ENCODE assay signal across 7 mouse cellular contexts in the genomic region with DNA sequence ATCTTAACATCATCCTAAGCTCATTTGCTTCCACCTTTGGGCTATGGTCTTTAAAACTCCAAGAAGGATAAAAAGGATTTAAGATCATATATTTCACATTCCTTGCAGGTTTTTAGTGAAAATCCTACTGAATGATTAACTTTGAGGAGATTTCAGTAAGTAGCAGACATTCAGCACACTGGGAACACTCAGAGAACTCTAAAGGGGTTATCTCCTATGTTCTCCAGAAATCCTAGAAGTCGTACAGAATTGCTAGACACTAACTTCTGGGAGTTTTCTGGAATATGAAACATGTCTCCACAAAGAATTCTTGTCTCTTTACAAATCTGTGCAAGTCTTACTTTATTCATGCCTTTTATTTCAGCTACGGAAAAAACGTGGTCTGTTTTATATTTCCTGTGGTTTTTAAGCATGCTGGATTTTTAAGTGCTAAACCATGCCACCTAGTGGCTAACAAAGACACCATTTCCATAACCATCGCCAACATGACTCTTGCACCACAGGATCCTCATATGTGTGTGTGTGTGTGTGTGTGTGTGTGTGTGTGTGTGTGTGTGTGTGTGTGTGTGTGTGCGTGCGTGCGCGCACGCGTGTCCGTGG. TPM values are rescaled to one million over a fixed set of nuclear protein-coding genes. Genes with fewer than 3 reads are reported as not detected.
DNase-seq lines count a peak whose midpoint lies in the region; ATAC-seq and TF ChIP-seq lines count a peak whose summit lies in the region.

No protein-coding gene starts in this region.

- DNase-seq in lung, embryonic 14.5 days, result peak; percentile 90
- DNase-seq in lung, adult 18-20 months, result no peak
- DNase-seq in c-Kit-positive CD71-positive TER-119-positive erythroid progenitor cells, embryonic 14.5 days (ENCODE audit: low spot score), result peak; percentile 1
- DNase-seq in limb, embryonic 14.5 days (ENCODE audit: low spot score), result peak; percentile 86
- DNase-seq in retina, embryonic 14.5 days (ENCODE audit: low spot score), result peak; percentile 75
- DNase-seq in spleen, postnatal 4 days (ENCODE audit: low spot score in 2 of 2), result no peak

- peak; percentile 78 for TF ChIP-seq CTCF in lung, embryonic 14.5 days (IDR thresholded peaks at IDR 0.05; ENCODE audit: low read depth)

- no peaks in the 10 kb centered on the region for H3K27me3 ChIP-seq in lung, embryonic 14.5 days (ENCODE audit: insufficient read depth, low read length)
- H3K27me3 ChIP-seq in heart, embryonic 13.5 days (replicated peaks), result no peaks in the 10 kb centered on the region
- H3K27me3 ChIP-seq in limb, embryonic 14.5 days (ENCODE audit: control insufficient read depth, insufficient read depth, low read length), result no peaks in the 10 kb centered on the region

- peak overlapping the region; percentile 66 for H3K4me2 ChIP-seq in lung, embryonic 14.5 days
- peak overlapping the region; percentile 65 for H3K4me2 ChIP-seq in heart, embryonic 13.5 days
- peak overlapping the region; percentile 45 for H3K4me2 ChIP-seq in limb, embryonic 14.5 days (replicated peaks; ENCODE audit: low read depth, low read length, severe bottlenecking)

- H3K4me3 ChIP-seq in lung, embryonic 14.5 days (ENCODE audit: low read depth, low read length), result peak overlapping the region; percentile 53
- H3K4me3 ChIP-seq in heart, embryonic 13.5 days, result peak overlapping the region; percentile 50
- peak overlapping the region; percentile 53 for H3K4me3 ChIP-seq in limb, embryonic 14.5 days (replicated peaks; ENCODE audit: low read length)

- peak overlapping the region; percentile 57 for H3K9ac ChIP-seq in lung, embryonic 14.5 days
- H3K9ac ChIP-seq in heart, embryonic 13.5 days, result peak overlapping the region; percentile 76
- H3K9ac ChIP-seq in limb, embryonic 14.5 days (ENCODE audit: low read depth, low read length, severe bottlenecking), result peak overlapping the region; percentile 73

- WGBS in lung, embryonic 14.5 days, result 5% methylated on average over 11 of the region's 11 CpGs
- 2% methylated on average over 4 of the region's 11 CpGs for WGBS in heart, embryonic 13.5 days
- WGBS in limb, embryonic 14.5 days, result under 1% methylated on average over 4 of the region's 11 CpGs

- no peak for ATAC-seq in lung, embryonic 14.5 days (ENCODE audit: insufficient read depth)
- ATAC-seq in heart, embryonic 13.5 days (ENCODE audit: extremely low read depth, insufficient number of reproducible peaks, low FRiP score, low TSS enrichment), result no peak
- ATAC-seq in limb, embryonic 14.5 days (ENCODE audit: low FRiP score, low read depth), result peak; percentile 48

- H3K4me1 ChIP-seq in lung, embryonic 14.5 days (ENCODE audit: insufficient read depth), result no peaks in the 10 kb centered on the region; the same call in 1 of the 2 replicates
- H3K4me1 ChIP-seq in heart, embryonic 13.5 days, result peaks cover 11% of the 10 kb centered on the region; the same call in 1 of the 2 replicates
- H3K4me1 ChIP-seq in limb, embryonic 14.5 days (ENCODE audit: control insufficient read depth, insufficient read depth, low read length), result peaks cover 8% of the 10 kb centered on the region; the same call in 1 of the 2 replicates

- H3K9me3 ChIP-seq in lung, embryonic 14.5 days (ENCODE audit: low read depth, low read length), result no peaks in the 10 kb centered on the region
- no peaks in the 10 kb centered on the region for H3K9me3 ChIP-seq in heart, embryonic 13.5 days
- H3K9me3 ChIP-seq in limb, embryonic 14.5 days (ENCODE audit: control insufficient read depth, low read length), result no peaks in the 10 kb centered on the region

- peak overlapping the region; percentile 87 for H3K27ac ChIP-seq in lung, embryonic 14.5 days (ENCODE audit: low read depth)
- peak overlapping the region; percentile 81 for H3K27ac ChIP-seq in heart, embryonic 13.5 days (replicated peaks)
- H3K27ac ChIP-seq in limb, embryonic 14.5 days (replicated peaks; ENCODE audit: low read depth, low read length), result peak overlapping the region; percentile 98

- H3K36me3 ChIP-seq in lung, embryonic 14.5 days (ENCODE audit: insufficient read depth), result peaks cover 8% of the 10 kb centered on the region
- peaks cover 4% of the 10 kb centered on the region; the same call in 1 of the 2 replicates for H3K36me3 ChIP-seq in heart, embryonic 13.5 days
- peaks cover 14% of the 10 kb centered on the region; the same call in 1 of the 2 replicates for H3K36me3 ChIP-seq in limb, embryonic 14.5 days (ENCODE audit: control insufficient read depth, insufficient read depth, low read length)

- TF ChIP-seq POLR2A in limb, embryonic 14.5 days (IDR thresholded peaks at IDR 0.05; ENCODE audit: borderline replicate concordance, extremely low read depth, insufficient read depth, insufficient read length), result no peak

RNA-seq across cellular contexts. Expression of a gene that starts 2.5 kb away (rescaled TPM):
- polyA plus RNA-seq in lung, embryonic 14.5 days (2014; fragmentation: Nextera tagmentation; extraction: Ambion mirVana), result 1,504 and 1,512 TPM in 2 replicates
- 650 and 772 TPM in 2 replicates for polyA plus RNA-seq in heart, embryonic 13.5 days (2015; fragmentation: Nextera tagmentation; extraction: Ambion mirVana)
- polyA plus RNA-seq in limb, embryonic 14.5 days (2012; rRNA removed), result 1,105 and 1,514 TPM in 2 replicates
- 2,620 and 2,998 TPM in 2 replicates for polyA plus RNA-seq in limb, embryonic 14.5 days (2014; fragmentation: Nextera tagmentation; extraction: Ambion mirVana)

Comparison
In these comparisons a context has a peak if more than half of its experiments do, and no peak if none do; other contexts are left out.
1. DNase-seq: peak in lung, embryonic 14.5 days (single experiment), c-Kit-positive CD71-positive TER-119-positive erythroid progenitor cells, embryonic 14.5 days (single experiment), limb, embryonic 14.5 days (single experiment) and retina, embryonic 14.5 days (single experiment); none in lung, adult 18-20 months (0 of 2) and spleen, postnatal 4 days (0 of 2).
2. Peak in every context shown above with its lines, with median percentiles within 50 percentile points of each other: H3K27ac ChIP-seq, H3K4me2 ChIP-seq, H3K4me3 ChIP-seq and H3K9ac ChIP-seq.